Mouse (Mus musculus): ENCODE results near the gene Tspan9. TPM values are rescaled to one million over a fixed set of nuclear protein-coding genes. Genes with fewer than 3 reads are reported as not detected.

Gene Tspan9
- total RNA-seq, 2 experiments from 2014 or later: 52.5 to 52.8 TPM

DNA sequence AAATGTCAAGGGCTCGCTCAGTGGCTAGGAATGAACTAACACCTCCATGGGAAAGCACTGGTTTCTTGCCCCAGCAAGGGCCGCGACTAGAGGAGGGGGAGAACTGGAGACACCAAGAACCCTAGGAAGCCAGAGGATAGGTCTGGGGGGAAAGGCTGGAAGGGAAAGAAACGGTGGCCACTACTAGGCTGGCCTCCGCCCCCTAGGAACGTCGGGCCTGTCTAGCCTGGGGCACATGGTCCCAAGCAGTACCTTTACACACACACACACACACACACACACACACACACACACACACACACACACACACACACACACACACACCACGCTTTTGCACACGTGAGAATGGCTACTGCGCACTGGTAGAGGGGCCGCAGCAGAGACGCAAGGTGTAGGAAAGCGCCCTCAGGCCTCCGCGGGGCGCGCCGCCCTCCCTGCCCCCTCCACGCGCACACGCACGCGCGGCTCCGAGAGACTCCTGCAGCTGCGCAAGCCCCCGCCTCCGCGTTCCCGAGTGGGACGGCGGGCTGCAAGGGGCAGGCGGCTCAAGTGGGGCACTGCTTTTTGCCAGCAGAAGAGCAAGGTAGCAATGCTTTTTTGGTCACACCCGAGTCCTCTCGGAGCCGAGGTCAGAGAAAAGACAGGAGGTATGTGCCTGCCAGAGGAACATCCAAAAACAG, 108.0 kb downstream of the Tspan9 start:
- DNase-seq: peak in 1 of 2 experiments; percentile 65

DNA sequence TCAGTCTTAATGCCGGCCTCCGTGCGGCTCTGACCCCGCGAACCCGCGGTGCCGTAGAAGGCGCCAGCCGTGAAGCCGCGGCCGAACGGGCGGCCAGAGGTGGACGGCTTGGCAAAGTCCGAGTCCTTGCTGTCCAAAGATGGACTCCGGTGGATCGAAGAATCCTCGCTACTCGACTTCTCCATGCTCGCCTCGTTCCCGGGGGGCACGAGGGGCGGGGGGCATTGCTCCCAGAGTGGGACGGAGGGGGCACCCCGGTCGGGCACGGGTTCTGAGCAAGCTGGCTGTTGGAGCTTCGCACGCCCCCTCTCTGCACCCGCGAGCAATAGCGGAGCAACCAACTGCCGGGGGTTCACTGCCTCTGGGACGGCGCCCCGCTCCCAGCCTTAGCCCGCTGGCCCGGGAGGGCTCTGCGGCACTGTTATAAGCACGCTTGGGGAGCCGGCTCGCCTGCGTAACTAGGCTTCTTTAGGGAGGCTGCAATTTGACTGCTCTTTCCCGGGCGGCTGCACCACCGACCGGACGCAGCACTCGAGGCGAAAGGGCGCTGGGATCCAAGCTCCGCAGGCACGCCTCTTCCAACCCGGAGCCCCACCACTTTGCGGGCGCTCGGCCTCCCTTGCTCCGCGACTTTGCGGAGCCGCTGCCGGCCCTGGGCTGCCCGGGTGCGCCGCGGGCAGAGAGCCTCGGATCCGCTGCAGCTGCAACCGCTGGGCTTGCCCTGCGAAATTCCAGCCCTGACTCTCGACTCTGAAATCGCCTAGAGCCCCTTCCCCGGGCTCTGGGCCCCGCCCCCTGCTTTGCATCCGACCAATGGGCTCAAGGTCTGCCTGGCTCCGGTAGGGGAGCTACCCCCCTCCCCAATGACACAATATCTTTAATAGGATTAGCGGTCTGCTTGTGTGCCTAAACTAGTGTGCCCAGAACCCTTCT, 108.8 kb downstream of the Tspan9 start:
- peak in 1 of 2 experiments; percentile 44 for DNase-seq

DNA sequence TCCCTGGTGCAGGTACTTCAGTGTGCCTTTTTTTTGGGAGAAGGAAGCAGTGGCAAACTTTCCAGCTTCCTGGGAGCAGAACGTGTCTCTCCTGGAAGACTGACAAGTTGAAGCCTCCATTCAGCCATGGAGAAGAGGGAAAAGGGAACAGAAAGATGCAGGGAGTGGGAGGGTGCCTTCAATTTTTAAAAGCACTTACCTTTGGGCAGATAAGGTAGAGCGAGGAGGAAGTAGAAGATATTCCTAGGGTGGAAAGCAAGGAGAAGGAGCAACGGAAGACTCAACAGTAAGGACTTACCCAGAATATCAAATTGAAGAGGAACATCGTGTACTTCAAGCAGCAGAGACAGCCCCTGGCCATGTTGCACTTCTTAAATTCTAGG, 109.5 kb downstream of the Tspan9 start:
- DNase-seq: no peak

DNA sequence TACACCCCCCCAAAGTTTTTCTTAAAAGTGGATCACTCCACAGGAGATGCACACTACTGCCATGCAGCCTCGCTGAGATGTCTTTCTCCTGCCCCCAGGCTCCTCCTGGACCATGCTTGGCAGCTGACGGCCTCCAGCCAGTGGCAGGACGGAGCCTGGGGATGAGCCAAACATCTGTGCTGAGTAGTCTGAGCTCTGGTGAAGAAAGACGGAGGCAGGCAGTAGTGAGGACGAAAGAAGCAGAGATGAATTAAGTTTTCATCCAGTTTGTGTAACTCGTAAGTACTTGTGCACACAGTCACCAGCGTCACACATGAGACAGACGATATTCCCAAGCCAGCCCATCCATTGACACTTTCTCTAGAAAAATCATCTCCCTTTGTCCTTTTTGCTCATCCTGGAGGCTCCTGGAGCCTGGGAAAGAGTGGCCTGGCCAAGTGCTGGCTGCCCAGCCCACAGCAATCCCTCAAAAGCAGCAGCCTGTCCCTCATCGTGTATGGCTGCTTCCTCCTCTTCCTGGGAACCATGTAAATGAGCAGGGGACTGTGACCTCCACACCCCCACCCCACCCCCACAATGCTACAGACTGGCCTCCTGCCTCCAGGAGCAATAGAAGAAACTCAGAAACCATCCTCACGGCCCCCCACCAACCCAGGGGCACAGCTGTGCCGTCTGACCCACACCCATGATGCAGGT, 110.1 kb downstream of the Tspan9 start:
- no peak for DNase-seq

DNA sequence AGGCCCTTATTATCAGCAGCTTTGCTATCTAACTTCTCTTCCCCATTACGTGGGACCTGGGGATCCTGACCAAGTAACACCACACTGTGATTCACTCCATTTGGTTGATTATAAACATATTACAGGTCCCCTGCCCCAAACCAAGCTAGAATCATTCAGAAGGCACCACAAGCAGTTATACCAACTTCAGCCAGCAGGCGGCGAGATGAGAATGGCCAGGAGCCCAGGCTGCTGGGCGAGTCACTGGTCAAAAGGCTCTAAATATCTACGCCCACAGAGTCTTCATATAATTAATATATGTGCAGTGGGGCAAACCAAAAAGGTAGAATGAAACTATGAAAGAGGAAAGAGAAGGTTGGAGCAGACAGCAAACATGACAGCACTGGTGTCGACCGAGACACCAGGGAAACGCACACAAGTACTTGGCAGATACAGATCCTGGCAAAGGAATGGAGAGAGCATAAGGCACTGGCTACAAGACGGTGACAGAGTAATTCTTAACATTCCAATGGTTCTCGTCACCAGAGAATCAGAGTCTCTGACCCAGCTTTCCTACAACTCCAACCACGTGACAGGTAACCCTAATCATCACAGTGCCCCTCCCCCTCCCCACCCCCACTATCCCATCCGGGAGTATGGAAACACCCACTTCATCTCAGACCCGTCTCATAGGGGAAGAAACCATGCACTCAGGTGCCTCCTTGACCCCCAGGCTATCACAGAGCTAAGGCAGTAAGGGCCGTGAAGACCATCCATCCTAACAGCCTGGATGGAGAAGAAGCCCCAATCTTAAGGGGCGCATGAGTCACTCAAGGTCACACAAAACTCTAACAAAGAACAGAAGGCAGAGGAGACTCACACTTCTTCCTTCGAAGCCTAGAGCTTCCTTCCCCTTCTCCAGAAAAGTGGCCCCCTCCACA, 110.9 kb downstream of the Tspan9 start:
- peak; percentile 74 to 80 for DNase-seq

DNA sequence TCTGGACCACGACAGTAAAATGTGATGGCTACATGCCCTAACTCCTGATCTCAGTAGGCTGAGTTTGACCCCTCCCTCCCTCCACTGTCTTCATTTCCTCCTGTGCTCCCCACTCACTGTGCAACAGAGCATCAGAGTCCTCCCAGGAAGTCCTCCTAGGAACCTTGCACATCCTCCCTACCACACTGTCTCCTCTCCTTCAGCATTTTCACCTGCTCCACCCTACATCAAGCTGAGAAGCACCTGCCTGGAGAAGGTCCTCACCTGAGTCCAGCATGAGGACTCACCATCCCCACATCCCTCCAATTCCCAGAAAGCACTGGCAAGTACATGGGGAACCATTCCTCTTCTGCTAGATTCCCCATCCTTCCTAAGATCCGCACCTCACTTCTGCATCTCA, 111.8 kb downstream of the Tspan9 start:
- no peak for DNase-seq

DNA sequence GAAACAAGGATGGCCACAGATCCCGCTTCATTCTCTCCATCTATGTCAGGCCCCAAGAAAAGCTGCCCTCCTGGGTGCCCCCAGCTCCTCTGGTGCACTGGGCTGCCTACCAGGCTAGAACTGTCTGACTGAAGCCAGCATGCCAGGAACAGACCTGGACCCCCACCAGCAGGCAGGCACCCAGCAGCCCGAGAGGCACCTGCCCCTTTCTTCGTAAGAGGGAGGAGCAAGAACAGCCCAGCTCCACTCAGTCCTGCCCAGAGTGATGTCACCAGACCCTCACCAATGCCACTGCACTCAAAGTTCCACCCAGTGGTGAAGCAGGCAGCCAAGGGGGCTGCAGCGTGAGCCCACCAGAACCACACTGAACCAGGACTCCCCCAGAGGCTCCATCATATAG, 112.3 kb downstream of the Tspan9 start:
- no peak for DNase-seq

DNA sequence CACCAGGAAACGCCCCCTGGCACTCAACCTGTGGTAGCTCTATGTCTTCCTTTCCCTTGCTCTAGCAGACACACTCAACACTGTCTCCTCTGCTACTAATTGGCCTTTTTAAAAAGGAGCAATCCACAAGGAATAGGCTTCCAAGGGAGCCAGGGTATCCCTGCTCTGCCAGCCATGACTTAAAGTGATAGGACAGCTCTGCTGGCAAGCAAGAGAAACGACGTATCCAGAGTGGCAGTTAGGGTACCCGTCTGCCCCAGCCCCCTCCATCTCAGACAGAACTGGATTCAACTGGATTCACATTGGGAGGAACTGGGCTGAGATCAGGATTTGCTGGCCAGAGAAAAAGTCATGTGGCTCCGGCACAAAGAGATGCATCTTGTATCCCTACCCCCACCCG, 112.9 kb downstream of the Tspan9 start:
- DNase-seq: no peak

DNA sequence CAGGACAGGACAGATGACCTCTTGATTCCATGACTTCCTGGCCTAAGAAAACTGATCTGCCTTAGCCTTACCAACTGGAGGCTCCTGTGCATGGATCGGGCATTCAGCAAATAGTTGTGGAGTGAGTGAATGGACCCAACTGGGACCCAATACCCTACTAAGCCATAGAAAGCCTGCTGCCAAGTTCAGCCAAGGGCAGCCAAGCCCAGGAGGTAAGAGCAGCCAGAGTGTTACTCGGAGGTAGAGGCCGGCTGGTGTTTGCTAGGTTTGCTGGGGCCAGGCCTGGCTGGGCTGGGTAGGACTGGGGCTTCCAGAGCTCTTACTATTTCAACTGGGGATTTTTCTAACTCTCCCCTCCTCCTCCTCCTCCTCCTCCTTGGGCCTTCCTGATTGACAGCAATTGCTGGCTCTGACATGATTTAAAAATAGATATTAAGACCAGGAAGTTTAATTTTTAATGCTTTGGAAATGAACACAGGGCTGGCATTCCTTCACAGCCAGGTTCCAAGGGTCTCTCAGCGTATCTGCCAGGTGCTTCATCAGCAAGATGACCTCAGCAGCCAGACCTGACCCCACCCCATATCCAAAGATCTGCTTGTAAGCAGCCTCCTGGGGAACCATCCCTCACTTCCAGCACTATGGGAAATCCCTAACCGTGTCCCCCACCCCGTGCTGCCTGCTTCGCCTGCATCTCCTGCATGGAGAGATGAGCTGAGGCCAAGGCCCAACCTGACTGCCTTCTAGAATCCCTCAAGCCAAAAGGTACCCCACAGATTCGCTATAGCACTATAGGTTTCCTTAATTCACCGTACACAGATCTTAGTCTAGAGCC, 113.7 kb downstream of the Tspan9 start:
- no peak for DNase-seq

DNA sequence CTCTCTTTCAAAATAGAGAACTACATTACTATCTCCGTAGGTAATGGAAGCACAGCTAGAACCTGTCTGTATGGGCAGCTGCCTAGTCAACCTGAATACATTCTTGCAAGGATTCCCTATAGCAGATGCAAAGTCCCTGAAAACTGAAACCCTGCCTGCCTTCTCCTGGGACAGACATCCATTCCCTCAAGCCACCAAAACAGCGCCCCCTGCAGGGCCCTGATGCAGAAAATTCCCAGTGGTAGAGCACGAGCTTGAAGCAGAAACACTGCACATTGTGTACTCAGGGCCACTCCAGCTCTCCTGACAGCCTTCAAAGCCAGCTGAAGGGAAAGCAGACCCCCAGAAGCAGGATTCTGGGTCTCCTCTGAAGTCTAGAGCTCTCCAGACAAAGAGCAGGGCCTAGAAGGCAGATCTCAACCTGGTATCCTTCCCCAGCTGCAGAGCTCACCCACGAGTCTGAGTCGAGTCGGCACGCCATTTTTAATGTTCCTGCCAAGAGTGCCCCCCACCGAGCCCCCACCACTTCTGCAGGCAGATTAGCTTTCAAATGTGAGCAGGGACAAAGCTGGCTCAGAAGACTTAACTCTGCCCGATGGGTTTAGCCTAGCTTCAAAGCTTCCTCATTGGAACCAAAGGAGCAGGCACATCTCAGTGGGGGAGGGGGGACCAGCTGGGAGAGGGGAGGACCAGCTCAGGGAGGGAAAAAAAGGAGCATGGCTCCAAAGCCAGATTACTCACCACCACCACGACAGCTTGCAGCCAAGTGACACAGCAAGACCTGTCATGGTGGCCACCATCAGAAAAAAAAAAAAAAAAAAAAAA, 115.1 kb downstream of the Tspan9 start:
- no peak for DNase-seq

DNA sequence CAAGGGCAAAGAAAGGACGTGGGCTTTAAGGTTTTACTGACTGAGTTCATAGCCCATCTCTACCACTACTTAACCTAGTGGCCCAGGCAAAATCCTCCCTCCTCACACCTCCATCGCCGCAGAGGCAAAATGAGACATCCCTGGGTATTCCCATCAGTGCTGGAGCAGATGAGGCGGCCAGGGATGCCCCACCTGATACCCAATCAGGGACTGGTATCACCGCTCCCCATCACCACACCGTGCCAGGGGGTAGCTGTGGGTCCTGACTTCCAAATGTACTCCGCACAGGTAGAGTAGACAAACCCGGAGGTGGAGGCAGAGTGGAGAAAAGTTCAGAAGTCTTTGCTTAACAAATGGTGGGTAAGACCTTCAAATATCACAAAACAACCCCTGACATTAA, 117.4 kb downstream of the Tspan9 start:
- DNase-seq: no peak

DNA sequence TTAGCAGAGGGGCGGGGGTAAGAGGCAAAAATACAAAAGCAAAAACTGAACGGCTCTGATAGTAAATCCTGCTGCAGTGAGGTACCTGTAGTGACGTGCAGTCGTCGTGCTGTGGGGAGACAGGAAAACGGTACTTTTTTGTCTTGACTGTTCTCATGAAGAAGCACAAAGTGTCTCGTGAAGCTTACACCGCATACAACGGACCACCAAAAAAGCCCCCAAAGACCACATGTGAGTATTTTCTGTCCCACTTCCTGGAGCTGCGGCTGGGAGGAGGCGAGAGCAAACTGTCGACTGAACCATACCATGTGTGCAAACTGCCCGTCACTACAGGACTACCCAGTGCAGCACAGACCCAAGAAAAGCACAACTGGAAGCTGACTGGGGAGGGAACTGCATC, 117.8 kb downstream of the Tspan9 start:
- DNase-seq: no peak

DNA sequence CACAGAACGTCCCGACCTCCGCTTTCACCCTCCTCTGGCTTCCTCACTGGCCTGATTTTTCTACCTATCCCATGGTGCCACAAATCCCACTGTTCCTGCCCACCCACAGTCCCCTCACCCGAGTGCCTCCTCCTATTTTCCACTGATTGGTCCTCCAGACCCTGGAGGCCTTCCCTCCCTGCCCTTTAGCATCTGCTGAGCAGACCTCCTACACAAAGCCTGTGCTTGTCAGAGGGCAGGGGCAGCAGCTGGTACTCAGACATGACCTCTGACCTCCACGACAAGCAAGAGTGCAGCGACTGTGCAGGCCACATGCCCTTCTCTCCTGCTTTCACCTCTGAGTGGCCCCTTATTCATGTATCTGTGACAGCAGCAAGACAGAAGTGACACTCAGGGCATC, 121.2 kb downstream of the Tspan9 start:
- no peak for DNase-seq

DNA sequence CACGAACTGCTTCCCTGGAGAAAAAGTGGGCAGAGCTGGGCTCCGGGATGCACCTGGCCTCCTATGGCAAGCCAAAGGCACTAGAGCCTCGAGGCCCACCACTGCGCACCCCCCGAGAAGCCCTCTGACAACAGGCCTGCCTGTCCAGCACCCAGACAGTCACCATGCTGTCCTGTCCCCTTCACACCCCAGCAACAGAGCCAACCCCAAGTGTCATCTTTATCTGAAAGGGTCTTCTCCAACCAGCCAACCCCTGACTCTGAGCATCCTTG, 121.5 kb downstream of the Tspan9 start:
- no peak for DNase-seq

DNA sequence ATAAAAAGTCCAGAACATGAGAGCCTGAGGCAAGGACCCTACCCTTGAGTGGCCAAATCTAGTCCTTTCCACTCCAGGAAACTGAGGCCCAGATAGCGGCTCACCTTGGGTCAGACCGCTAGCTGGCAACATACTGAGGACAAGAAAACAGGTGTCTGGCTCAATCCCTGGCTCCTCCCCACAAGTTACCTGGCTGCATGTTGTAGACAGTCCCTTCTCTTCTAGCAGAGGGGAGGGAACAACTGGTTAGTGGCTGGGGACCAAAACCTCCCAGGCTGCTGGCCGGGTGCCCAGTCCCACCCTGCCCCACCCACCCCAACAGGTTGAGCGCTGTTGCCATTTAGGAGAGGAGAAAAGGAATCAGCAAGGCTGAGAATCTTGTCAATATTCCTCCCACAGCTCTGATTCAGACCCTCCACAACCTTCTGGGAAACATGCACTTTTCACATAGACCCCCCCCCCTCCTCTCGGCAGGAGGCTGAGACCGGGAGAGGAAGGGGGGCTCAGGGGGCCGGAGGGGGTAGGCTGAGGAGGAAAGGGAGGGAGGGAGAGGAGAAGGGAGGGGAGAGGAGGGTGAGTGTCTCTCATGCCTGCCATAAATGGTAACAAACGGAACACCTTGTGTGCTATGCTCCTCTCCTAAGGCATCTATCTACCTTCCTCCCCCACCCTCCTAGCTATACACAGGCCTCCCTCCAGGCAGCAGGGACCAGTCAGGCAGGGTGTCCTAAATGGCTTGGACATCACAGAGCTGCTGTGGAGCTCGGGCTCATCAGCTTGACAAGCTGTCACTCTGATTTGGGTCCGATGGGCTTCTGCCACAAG, 122.1 kb downstream of the Tspan9 start:
- no peak for DNase-seq

DNA sequence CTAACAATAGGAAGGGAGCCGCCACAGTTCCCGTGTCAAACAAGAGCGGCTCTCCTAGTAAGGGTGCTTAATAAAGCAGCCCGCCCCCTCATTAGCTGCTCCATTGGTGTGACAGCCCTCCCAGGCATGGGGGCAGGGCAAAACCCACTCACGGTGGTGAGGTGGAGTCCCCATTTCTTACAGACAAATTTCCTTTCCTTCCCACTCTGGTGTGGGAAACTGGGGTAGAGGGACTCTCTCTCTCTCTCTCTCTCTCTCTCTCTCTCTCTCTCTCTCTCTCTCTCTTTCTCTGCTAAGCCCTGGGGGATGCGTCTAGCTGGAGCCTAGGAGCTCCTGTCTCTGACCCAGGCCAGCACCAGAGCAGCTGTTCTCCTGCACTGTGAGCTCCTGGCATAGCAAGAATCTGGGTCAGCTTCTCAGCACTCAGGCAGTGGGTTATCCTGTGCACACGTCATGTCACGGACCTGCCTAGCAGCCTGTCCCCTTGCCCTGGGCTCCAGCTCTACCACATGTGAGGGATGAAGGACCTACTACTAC, 122.8 kb downstream of the Tspan9 start:
- no peak for DNase-seq

DNA sequence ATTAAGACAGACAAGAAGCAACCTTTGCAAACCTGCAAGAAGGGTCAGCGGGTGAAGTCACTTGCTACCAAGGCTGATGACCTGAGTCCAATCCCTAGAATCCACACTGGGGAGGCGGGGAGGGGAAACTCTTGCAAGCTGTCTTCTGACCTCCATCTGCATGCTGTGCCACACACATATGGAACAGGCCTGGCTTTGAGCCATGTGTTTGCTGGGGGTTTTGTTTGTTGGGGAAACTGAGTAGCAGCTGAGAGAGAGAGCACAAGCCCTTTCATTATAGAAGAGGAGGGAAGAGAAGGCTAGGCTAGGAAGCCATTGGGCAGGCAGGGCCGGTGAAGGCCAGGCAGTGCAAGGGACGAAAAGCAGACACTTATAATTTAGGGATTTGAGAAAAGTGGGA, 123.3 kb downstream of the Tspan9 start:
- DNase-seq: no peak

DNA sequence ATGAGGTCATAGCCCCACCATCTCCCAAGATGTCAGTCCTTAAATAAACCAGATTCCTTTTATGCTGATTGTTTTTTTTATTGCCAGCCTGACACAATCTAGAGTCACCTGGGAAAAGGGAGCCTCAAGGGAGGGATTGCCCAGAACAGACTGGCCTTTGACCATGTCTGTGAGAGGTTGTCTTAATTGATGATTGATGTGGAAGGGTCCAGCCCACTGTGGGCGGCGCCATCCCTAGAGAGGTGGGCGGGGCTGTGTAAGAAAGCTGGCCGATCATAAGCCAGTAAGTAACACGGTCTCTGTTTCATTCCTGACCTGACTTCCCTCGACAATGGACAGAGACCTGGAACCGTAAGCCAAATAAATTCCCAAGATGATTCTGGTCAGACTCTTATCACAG, 124.3 kb downstream of the Tspan9 start:
- DNase-seq: no peak

DNA sequence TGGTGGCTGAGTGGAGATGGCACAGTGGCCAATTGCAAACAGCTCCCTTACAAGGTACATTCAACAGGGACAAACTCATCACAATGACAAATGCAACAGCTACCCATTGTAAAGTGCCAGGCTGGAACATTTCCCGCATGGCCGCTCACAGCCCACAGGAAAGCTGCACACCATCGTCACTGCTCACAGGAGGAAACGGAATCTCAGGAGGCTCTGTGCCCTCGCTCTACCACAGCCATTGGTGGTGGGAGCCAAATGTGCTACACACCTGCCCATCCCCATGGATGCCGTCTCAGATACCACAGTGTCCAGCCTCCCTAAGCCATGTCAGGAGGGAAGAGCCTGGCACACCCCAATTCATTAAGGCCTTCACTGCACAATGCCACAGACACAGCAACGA, 128.1 kb downstream of the Tspan9 start:
- no peak for DNase-seq
